Mouse (Mus musculus) NIH3T3 (cell line): ENCODE data around the gene Slc4a5.
A peak's percentile ranks its signal among the peaks of the same experiment; 100 is the strongest.
"Not testable (repeated sequence)": the region's sequence is repeated elsewhere in the genome, so short reads cannot be mapped to it uniquely, and the experiment has no call there.

Source experiments
- DNase-seq: peaks from one replicate; pipeline ENCODE4 v3.0.0-alpha.2; 2012; ENCODE audit warnings: low read depth

Gene Slc4a5

GRCm38 (mm10) chr6:83311206-83311605 lies 91.6 kb downstream of the Slc4a5 start:
- no peak for DNase-seq

GRCm38 (mm10) chr6:83312021-83312420 lies 92.4 kb downstream of the Slc4a5 start:
- DNase-seq: no peak

GRCm38 (mm10) chr6:83312514-83312913 lies 92.9 kb downstream of the Slc4a5 start:
- no peak for DNase-seq

GRCm38 (mm10) chr6:83315293-83315692 lies 95.7 kb downstream of the Slc4a5 start:
- peak; percentile 27 for DNase-seq

- peak; percentile 71 for DNase-seq
These were observed 96.4 kb downstream of the Slc4a5 start for GRCm38 (mm10) chr6:83316022-83316421.

GRCm38 (mm10) chr6:83317108-83317741 lies 97.6 kb downstream of the Slc4a5 start:
- DNase-seq: peak; percentile 95

GRCm38 (mm10) chr6:83321927-83322326 lies 102.3 kb downstream of the Slc4a5 start:
- DNase-seq: no peak

- no peak for DNase-seq
These were observed 103.2 kb downstream of the Slc4a5 start for GRCm38 (mm10) chr6:83322794-83323193.

- DNase-seq: no peak
These were observed 104.2 kb downstream of the Slc4a5 start for GRCm38 (mm10) chr6:83323652-83324419.

GRCm38 (mm10) chr6:83325525-83326393 lies 106.1 kb downstream of the Slc4a5 start, which contains the start of the genes Mthfd2 and Mob1a:
Gene Mthfd2 (minus strand): TSS chr6:83325908.
Gene Mob1a (plus strand): TSS chr6:83326016.
- peak; percentile 97 for DNase-seq

GRCm38 (mm10) chr6:83326394-83326736 lies 106.7 kb downstream of the Slc4a5 start:
- DNase-seq: no peak

- no peak for DNase-seq
These were observed 107.1 kb downstream of the Slc4a5 start for GRCm38 (mm10) chr6:83326761-83327160.

- DNase-seq: peak; percentile 54
These were observed 108.1 kb downstream of the Slc4a5 start for GRCm38 (mm10) chr6:83327591-83328190.

GRCm38 (mm10) chr6:83341387-83341786 lies 121.8 kb downstream of the Slc4a5 start:
- no peak for DNase-seq

- no peak for DNase-seq
These were observed 123.3 kb downstream of the Slc4a5 start for GRCm38 (mm10) chr6:83342957-83343356.

GRCm38 (mm10) chr6:83345285-83345684 lies 125.7 kb downstream of the Slc4a5 start:
- DNase-seq: not testable (repeated sequence)

GRCm38 (mm10) chr6:83347916-83348315 lies 128.3 kb downstream of the Slc4a5 start:
- peak; percentile 45 for DNase-seq

GRCm38 (mm10) chr6:83348873-83349272 lies 129.2 kb downstream of the Slc4a5 start, which contains the start of gene Bola3:
Gene Bola3 (plus strand): TSS chr6:83349147.
- no peak for DNase-seq

- DNase-seq: peak; percentile 89
These were observed 129.8 kb downstream of the Slc4a5 start for GRCm38 (mm10) chr6:83349274-83349958.

- DNase-seq: no peak
These were observed 130.5 kb downstream of the Slc4a5 start for GRCm38 (mm10) chr6:83350172-83350571.

- no peak for DNase-seq
These were observed 131.3 kb downstream of the Slc4a5 start for GRCm38 (mm10) chr6:83350851-83351405.
